Mouse (Mus musculus): ENCODE results near the gene Hist1h4a.

Gene Hist1h4a

GRCm38 (mm10) chr13:23757921-23758320 is 3.1 kb downstream of the Hist1h4a start:
- DNase-seq = no peak

GRCm38 (mm10) chr13:23757211-23757773 is 3.7 kb downstream of the Hist1h4a start:
- DNase-seq = peak; percentile 66

GRCm38 (mm10) chr13:23756790-23757189 is 4.2 kb downstream of the Hist1h4a start, which contains the start of gene Hist1h4b:
TSS of gene Hist1h4b (plus strand) at chr13:23757013.
- DNase-seq = peak; percentile 96

GRCm38 (mm10) chr13:23755000-23755399 is 6.0 kb downstream of the Hist1h4a start:
- no peak for DNase-seq

- DNase-seq = no peak
Observed at GRCm38 (mm10) chr13:23753314-23754078, 7.5 kb downstream of the Hist1h4a start.

GRCm38 (mm10) chr13:23752742-23753172 is 8.3 kb downstream of the Hist1h4a start:
- peak; percentile 37 for DNase-seq

GRCm38 (mm10) chr13:23752067-23752741 is 8.8 kb downstream of the Hist1h4a start, which contains the start of gene Hist1h3b:
TSS of gene Hist1h3b (plus strand) at chr13:23752267.
- peak; percentile 96 for DNase-seq

- peak; percentile 58 for DNase-seq
Observed at GRCm38 (mm10) chr13:23751478-23751956, 9.5 kb downstream of the Hist1h4a start.

- DNase-seq = peak; percentile 88
Observed at GRCm38 (mm10) chr13:23750839-23751477, 10.1 kb downstream of the Hist1h4a start, which contains the start of gene Hist1h2ab. TSS of gene Hist1h2ab (plus strand) at chr13:23751126.

GRCm38 (mm10) chr13:23749563-23750121 is 11.4 kb downstream of the Hist1h4a start:
- no peak for DNase-seq

GRCm38 (mm10) chr13:23747892-23748288 is 13.1 kb downstream of the Hist1h4a start:
- peak; percentile 58 for DNase-seq

GRCm38 (mm10) chr13:23747081-23747891 is 13.7 kb downstream of the Hist1h4a start:
- DNase-seq = peak; percentile 60

GRCm38 (mm10) chr13:23746201-23747080 is 14.6 kb downstream of the Hist1h4a start, which contains the start of gene Hist1h2bb:
TSS of gene Hist1h2bb (plus strand) at chr13:23746734.
- DNase-seq = peak; percentile 92

- DNase-seq = peak; percentile 93
Observed at GRCm38 (mm10) chr13:23745381-23746161, 15.5 kb downstream of the Hist1h4a start, which contains the start of gene Hist1h3c. TSS of gene Hist1h3c (minus strand) at chr13:23745602.

GRCm38 (mm10) chr13:23744421-23745380 is 16.3 kb downstream of the Hist1h4a start:
- peak; percentile 47 for DNase-seq

- DNase-seq = peak; percentile 37
Observed at GRCm38 (mm10) chr13:23743963-23744362, 17.1 kb downstream of the Hist1h4a start.

- DNase-seq = no peak
Observed at GRCm38 (mm10) chr13:23743215-23743614, 17.8 kb downstream of the Hist1h4a start.

- no peak for DNase-seq
Observed at GRCm38 (mm10) chr13:23742007-23742406, 19.0 kb downstream of the Hist1h4a start.

Measured in embryo, embryonic 11 days (tissue).